Mouse (Mus musculus) heart, embryonic 14.5 days (tissue): Measurements from ENCODE around the gene Fgd2. TPM values are rescaled to one million over a fixed set of nuclear protein-coding genes. Genes with fewer than 3 reads are reported as not detected.
"Not testable (repeated sequence)": the region's sequence is repeated elsewhere in the genome, so short reads cannot be mapped to it uniquely, and the experiment has no call there.

Experiments
- ATAC-seq: fragments of 200-750 bp; cut with Nextera tagmentation; 2 replicates; pipeline ENCODE4 v1.8.0; 2017; ENCODE audit warnings: low read depth, moderate TSS enrichment; ENCODE audit not compliant: insufficient number of reproducible peaks, insufficient read depth, low FRiP score
- H3K27ac ChIP-seq, 2 experiments: fragments of 200-500 bp in 1 of 2; fragments of 300-500 bp in 1 of 2; sonication (generic) in 1 of 2; replicated peaks in 1 of 2; 2 replicates each; pipeline ENCODE4 v1.5.1; 2012 to 2014; ENCODE audit warnings: low read depth in 2 of 2, low read length in 2 of 2, control low read depth in 1 of 2, mild to moderate bottlenecking in 1 of 2, mixed read lengths in 1 of 2; ENCODE audit not compliant: control insufficient read depth in 1 of 2, insufficient read depth in 1 of 2
- H3K27me3 ChIP-seq: fragments of 300-500 bp; sonication (generic); 2 replicates; pipeline ENCODE4 v1.6.1; 2014; ENCODE audit warnings: mild to moderate bottlenecking, low read length, control low read depth; ENCODE audit not compliant: control insufficient read depth, insufficient read depth
- H3K36me3 ChIP-seq: fragments of 300-500 bp; sonication (generic); 2 replicates; pipeline ENCODE4 v1.6.1; 2014; ENCODE audit warnings: mild to moderate bottlenecking, control low read depth, low read length, mixed read lengths; ENCODE audit not compliant: control insufficient read depth, insufficient read depth
- H3K4me1 ChIP-seq, 2 experiments: fragments of 200-500 bp in 1 of 2; fragments of 300-500 bp in 1 of 2; sonication (generic) in 1 of 2; 2 replicates each; pipeline ENCODE4 v1.6.1; 2012 to 2014; ENCODE audit warnings: low read length in 2 of 2, control low read depth in 1 of 2, mixed read lengths in 1 of 2; ENCODE audit not compliant: control insufficient read depth in 2 of 2, insufficient read depth in 2 of 2
- H3K4me2 ChIP-seq: fragments of 300-500 bp; sonication (generic); 2 replicates; pipeline ENCODE4 v1.6.1; 2014; ENCODE audit warnings: mild to moderate bottlenecking, low read length
- H3K4me3 ChIP-seq, 2 experiments: fragments of 200-500 bp in 1 of 2; fragments of 300-500 bp in 1 of 2; sonication (generic) in 1 of 2; 2 replicates each; pipeline ENCODE4 v1.5.1; 2012 to 2014; ENCODE audit warnings: low read length in 2 of 2, mild to moderate bottlenecking in 2 of 2, control low read depth in 1 of 2, low read depth in 1 of 2, moderate library complexity in 1 of 2; ENCODE audit not compliant: control insufficient read depth in 1 of 2, insufficient read depth in 1 of 2
- H3K9ac ChIP-seq: fragments of 300-500 bp; sonication (generic); 2 replicates; pipeline ENCODE4 v1.6.1; 2014; ENCODE audit warnings: mild to moderate bottlenecking, low read length
- H3K9me3 ChIP-seq: fragments of 300-500 bp; sonication (generic); 2 replicates; pipeline ENCODE4 v1.6.1; 2016; ENCODE audit warnings: low read length, control low read depth; ENCODE audit not compliant: control insufficient read depth
- WGBS: fragments of 180-500 bp; shearing (Covaris S2); extraction: QIAGEN DNeasy Blood & Tissue Kit; methylation state at CpG from one replicate; pipeline ENCODE4 v1.1.7; 2014; 5-methylcytosine and 5-hydroxymethylcytosine counted together
- polyA plus RNA-seq: library from polyadenylated mRNA; unstranded; fragments of >200 nt; fragmentation: Nextera tagmentation; extraction: Ambion mirVana; gene quantifications from 2 replicates; pipeline ENCODE4 v1.2.1, GENCODE M21; 2014

Gene Fgd2
- polyA plus RNA-seq, 1 experiment from 2014 or later, result 2.8 TPM

- no peak overlapping the region for H3K4me3 ChIP-seq
Observed at GRCm38 (mm10) chr17:29384850-29385438, 24.2 kb downstream of the Fgd2 start.

GRCm38 (mm10) chr17:29385746-29386145 lies 25.0 kb downstream of the Fgd2 start:
- no peak for ATAC-seq
- H3K9ac ChIP-seq, result no peak overlapping the region
- H3K4me3 ChIP-seq, result no peak overlapping the region
- peaks cover 5 to 7% of the 10 kb centered on the region in 2 experiments for H3K4me1 ChIP-seq
- H3K27me3 ChIP-seq, result no peaks in the 10 kb centered on the region
- 60% methylated on average over 6 of the region's 6 CpGs for WGBS
- no peaks in the 10 kb centered on the region for H3K9me3 ChIP-seq
- H3K4me2 ChIP-seq, result no peak overlapping the region
- no peak overlapping the region for H3K27ac ChIP-seq
- H3K36me3 ChIP-seq, result no peaks in the 10 kb centered on the region

More at GRCm38 (mm10) chr17:29384850-29385438, 24.2 kb downstream of the Fgd2 start:
- Histone ChIP-seq H3K4me1 (peaks cover 5 to 7% of the 10 kb centered on the region in 2 experiments), H3K9me3 (no peaks in the 10 kb centered on the region), H3K27ac (no peak overlapping the region), H3K9ac (no peak overlapping the region), H3K36me3 (no peaks in the 10 kb centered on the region), H3K27me3 (no peaks in the 10 kb centered on the region), H3K4me2 (no peak overlapping the region)
- ATAC-seq, result no peak
- WGBS, result 34% methylated on average over 5 of the region's 5 CpGs

- Histone ChIP-seq H3K9ac (no peak overlapping the region), H3K27ac (no peak overlapping the region), H3K9me3 (no peaks in the 10 kb centered on the region), H3K4me2 (no peak overlapping the region), H3K4me1 (peaks cover 8 to 15% of the 10 kb centered on the region in 2 experiments), H3K4me3 (no peak overlapping the region), H3K36me3 (no peaks in the 10 kb centered on the region), H3K27me3 (no peaks in the 10 kb centered on the region)
- WGBS, result 79% methylated on average over 11 of the region's 11 CpGs
- no peak for ATAC-seq
Observed at GRCm38 (mm10) chr17:29388978-29389377, 28.3 kb downstream of the Fgd2 start.

GRCm38 (mm10) chr17:29391280-29391679 lies 30.6 kb downstream of the Fgd2 start:
- no peak overlapping the region for H3K9ac ChIP-seq
- no peaks in the 10 kb centered on the region for H3K36me3 ChIP-seq
- ATAC-seq, result no peak
- peaks cover 9 to 18% of the 10 kb centered on the region in 2 experiments for H3K4me1 ChIP-seq
- H3K4me3 ChIP-seq, result no peak overlapping the region
- no peaks in the 10 kb centered on the region for H3K27me3 ChIP-seq
- H3K9me3 ChIP-seq, result no peaks in the 10 kb centered on the region
- H3K27ac ChIP-seq, result no peak overlapping the region
- 36% methylated on average over 8 of the region's 8 CpGs for WGBS
- H3K4me2 ChIP-seq, result no peak overlapping the region

GRCm38 (mm10) chr17:29393335-29394089 lies 32.8 kb downstream of the Fgd2 start:
- Histone ChIP-seq H3K4me3 (no peak overlapping the region), H3K4me2 (no peak overlapping the region), H3K27me3 (no peaks in the 10 kb centered on the region), H3K4me1 (peaks cover 18 to 39% of the 10 kb centered on the region in 2 experiments), H3K27ac (no peak overlapping the region), H3K9me3 (no peaks in the 10 kb centered on the region), H3K9ac (no peak overlapping the region), H3K36me3 (no peaks in the 10 kb centered on the region)
- WGBS, result 69% methylated on average over 14 of the region's 14 CpGs
- ATAC-seq, result no peak

- Histone ChIP-seq H3K4me2 (no peak overlapping the region), H3K4me1 (peaks cover 23 to 46% of the 10 kb centered on the region in 2 experiments), H3K27ac (no peak overlapping the region), H3K36me3 (no peaks in the 10 kb centered on the region), H3K9ac (no peak overlapping the region), H3K4me3 (no peak overlapping the region), H3K27me3 (no peaks in the 10 kb centered on the region), H3K9me3 (no peaks in the 10 kb centered on the region)
- ATAC-seq, result no peak
- 37% methylated on average over 9 of the region's 9 CpGs for WGBS
Observed at GRCm38 (mm10) chr17:29394106-29394760, 33.5 kb downstream of the Fgd2 start.

GRCm38 (mm10) chr17:29394761-29395160 lies 34.0 kb downstream of the Fgd2 start:
- not testable (repeated sequence) for H3K4me2 ChIP-seq, H3K4me3 ChIP-seq, H3K27me3 ChIP-seq, H3K9ac ChIP-seq, H3K9me3 ChIP-seq, ATAC-seq, H3K36me3 ChIP-seq
- Histone ChIP-seq H3K4me1 (peaks cover 23 to 47% of the 10 kb centered on the region in 2 experiments), H3K27ac (0 out of 4 replicates have a peak overlapping the region, but pooled peaks of 1 of the 2 experiments have one; percentile 6)
- WGBS, result 81% methylated on average over 2 of the region's 2 CpGs
